Mouse (Mus musculus): ENCODE results near the gene Hist2h2aa2.
"Not testable (repeated sequence)": the region's sequence is repeated elsewhere in the genome, so short reads cannot be mapped to it uniquely, and the experiment has no call there.

The Hist2h2aa2 gene

GRCm38 (mm10) chr3:96261623-96262022, 21.5 kb upstream of the Hist2h2aa2 start:
- no peak for DNase-seq (ENCODE audit: low read depth)

GRCm38 (mm10) chr3:96260220-96260619, 20.1 kb upstream of the Hist2h2aa2 start:
- no peak for DNase-seq (ENCODE audit: low read depth)

GRCm38 (mm10) chr3:96257190-96257589, 17.1 kb upstream of the Hist2h2aa2 start:
- DNase-seq (ENCODE audit: low read depth) = no peak

GRCm38 (mm10) chr3:96255926-96256593, 16.0 kb upstream of the Hist2h2aa2 start:
- DNase-seq (ENCODE audit: low read depth) = no peak

GRCm38 (mm10) chr3:96254683-96255355, 14.7 kb upstream of the Hist2h2aa2 start:
- DNase-seq (ENCODE audit: low read depth) = no peak

- DNase-seq (ENCODE audit: low read depth) = no peak
Measured at GRCm38 (mm10) chr3:96251787-96252186, 11.7 kb upstream of the Hist2h2aa2 start.

GRCm38 (mm10) chr3:96250890-96251289, 10.8 kb upstream of the Hist2h2aa2 start:
- no peak for DNase-seq (ENCODE audit: low read depth)

GRCm38 (mm10) chr3:96249034-96249345, 8.9 kb upstream of the Hist2h2aa2 start:
- no peak for DNase-seq (ENCODE audit: low read depth)

GRCm38 (mm10) chr3:96248141-96249033, 8.3 kb upstream of the Hist2h2aa2 start:
- no peak for DNase-seq (ENCODE audit: low read depth)

GRCm38 (mm10) chr3:96247356-96248140, 7.5 kb upstream of the Hist2h2aa2 start:
- no peak for DNase-seq (ENCODE audit: low read depth)

- DNase-seq (ENCODE audit: low read depth) = not testable (repeated sequence)
Measured at GRCm38 (mm10) chr3:96246427-96246856, 6.4 kb upstream of the Hist2h2aa2 start, which contains the start of gene Hist2h3c1. Gene Hist2h3c1, plus strand, starts transcription at chr3:96246685.

GRCm38 (mm10) chr3:96246018-96246417, 5.9 kb upstream of the Hist2h2aa2 start:
- not testable (repeated sequence) for DNase-seq (ENCODE audit: low read depth)

GRCm38 (mm10) chr3:96245003-96245886, 5.2 kb upstream of the Hist2h2aa2 start, which contains the start of gene Hist2h2aa1:
Gene Hist2h2aa1, plus strand, starts transcription at chr3:96245497.
- not testable (repeated sequence) for DNase-seq (ENCODE audit: low read depth)

- no peak for DNase-seq (ENCODE audit: low read depth)
Measured at GRCm38 (mm10) chr3:96243921-96244572, 4.0 kb upstream of the Hist2h2aa2 start.

GRCm38 (mm10) chr3:96240799-96241197, 722 bp upstream of the Hist2h2aa2 start:
- DNase-seq (ENCODE audit: low read depth) = no peak

- DNase-seq (ENCODE audit: low read depth) = not testable (repeated sequence)
Measured at GRCm38 (mm10) chr3:96238954-96239793, 902 bp downstream of the Hist2h2aa2 start, which contains the start of gene Hist2h3c2. Gene Hist2h3c2, minus strand, starts transcription at chr3:96239127.

GRCm38 (mm10) chr3:96237904-96238511, 2.1 kb downstream of the Hist2h2aa2 start:
- no peak for DNase-seq (ENCODE audit: low read depth)

GRCm38 (mm10) chr3:96237335-96237903, 2.7 kb downstream of the Hist2h2aa2 start:
- no peak for DNase-seq (ENCODE audit: low read depth)

Measured in c-Kit-positive CD71-negative TER-119-negative erythroid progenitor cells, embryonic 14.5 days (primary cell).